Mouse (Mus musculus) neural tube, embryonic 14.5 days (tissue): ENCODE data around the gene Lamb3. TPM values are rescaled to one million over a fixed set of nuclear protein-coding genes. Genes with fewer than 3 reads are reported as not detected.

Experiments used
- ATAC-seq: fragments of 200-750 bp; cut with Nextera tagmentation; 2 replicates; pipeline ENCODE4 v1.8.0; 2017; ENCODE audit warnings: low read depth, mild to moderate bottlenecking, moderate TSS enrichment, moderate library complexity
- H3K27ac ChIP-seq: fragments of 300-500 bp; sonication (generic); 2 replicates; pipeline ENCODE4 v1.5.1; 2014; ENCODE audit warnings: low read depth, mild to moderate bottlenecking, control low read depth, low read length, moderate library complexity, mixed read lengths
- H3K27me3 ChIP-seq: fragments of 300-500 bp; sonication (generic); 2 replicates; pipeline ENCODE4 v1.6.1; 2014; ENCODE audit warnings: low read length; ENCODE audit not compliant: control insufficient read depth, insufficient read depth
- H3K36me3 ChIP-seq: fragments of 300-500 bp; sonication (generic); 2 replicates; pipeline ENCODE4 v1.6.1; 2014; ENCODE audit warnings: low read length, mixed read lengths; ENCODE audit not compliant: control insufficient read depth, insufficient read depth
- H3K4me1 ChIP-seq: fragments of 300-500 bp; sonication (generic); 2 replicates; pipeline ENCODE4 v1.6.1; 2014; ENCODE audit warnings: low read length; ENCODE audit not compliant: control insufficient read depth, insufficient read depth
- H3K4me2 ChIP-seq: fragments of 300-500 bp; sonication (generic); 2 replicates; pipeline ENCODE4 v1.6.1; 2014; ENCODE audit warnings: mild to moderate bottlenecking, low read depth, low read length, control low read depth
- H3K4me3 ChIP-seq: fragments of 300-500 bp; sonication (generic); 2 replicates; pipeline ENCODE4 v1.5.1; 2014; ENCODE audit warnings: low read depth, low read length, control low read depth, mixed read lengths
- H3K9ac ChIP-seq: fragments of 300-500 bp; sonication (generic); replicated peaks from 2 replicates; pipeline ENCODE4 v1.6.1; 2014; ENCODE audit warnings: low read depth, mild to moderate bottlenecking, control low read depth, low read length, mixed read lengths
- H3K9me3 ChIP-seq: fragments of 300-500 bp; sonication (generic); 2 replicates; pipeline ENCODE4 v1.6.1; 2016; ENCODE audit warnings: low read length; ENCODE audit not compliant: control insufficient read depth
- WGBS: fragments of 180-500 bp; shearing (Covaris S2); extraction: QIAGEN DNeasy Blood & Tissue Kit; methylation state at CpG from one replicate; pipeline ENCODE4 v1.1.7; 2014; 5-methylcytosine and 5-hydroxymethylcytosine counted together
- polyA plus RNA-seq: library from polyadenylated mRNA; unstranded; fragments of >200 nt; fragmentation: Nextera tagmentation; extraction: Ambion mirVana; gene quantifications from 2 replicates; pipeline ENCODE4 v1.2.1, GENCODE M21; 2014

Lamb3 gene
- polyA plus RNA-seq, 1 experiment from 2014 or later: 0.23 TPM

- no peaks in the 10 kb centered on the region for H3K27me3 ChIP-seq
- no peak overlapping the region for H3K4me3 ChIP-seq
- 81% methylated on average over 7 of the region's 7 CpGs for WGBS
- H3K9ac ChIP-seq: no peak overlapping the region
- no peaks in the 10 kb centered on the region for H3K36me3 ChIP-seq
- no peak for ATAC-seq
- H3K27ac ChIP-seq: 0 out of 2 replicates have a peak overlapping the region, but pooled peaks have one; percentile 5
- H3K4me2 ChIP-seq: no peak overlapping the region
- H3K4me1 ChIP-seq: no peaks in the 10 kb centered on the region
- no peaks in the 10 kb centered on the region for H3K9me3 ChIP-seq
These were observed 123.1 kb downstream of the Lamb3 start for GRCm38 (mm10) chr1:193330626-193331025.

GRCm38 (mm10) chr1:193332018-193332417 lies 124.5 kb downstream of the Lamb3 start:
- 88% methylated on average over 13 of the region's 13 CpGs for WGBS

GRCm38 (mm10) chr1:193332671-193333070 lies 125.2 kb downstream of the Lamb3 start:
- Histone ChIP-seq H3K4me3 (no peak overlapping the region), H3K4me2 (no peak overlapping the region), H3K4me1 (no peaks in the 10 kb centered on the region), H3K27ac (no peak overlapping the region), H3K27me3 (no peaks in the 10 kb centered on the region), H3K9me3 (no peaks in the 10 kb centered on the region), H3K36me3 (no peaks in the 10 kb centered on the region), H3K9ac (no peak overlapping the region)
- no peak for ATAC-seq
- 94% methylated on average over 1 of the region's 1 CpGs for WGBS

More at GRCm38 (mm10) chr1:193332018-193332417, 124.5 kb downstream of the Lamb3 start:
- Histone ChIP-seq H3K4me3 (no peak overlapping the region), H3K9ac (no peak overlapping the region), H3K27me3 (no peaks in the 10 kb centered on the region), H3K4me2 (no peak overlapping the region), H3K9me3 (no peaks in the 10 kb centered on the region), H3K27ac (no peak overlapping the region), H3K36me3 (no peaks in the 10 kb centered on the region), H3K4me1 (no peaks in the 10 kb centered on the region)
- ATAC-seq: no peak

GRCm38 (mm10) chr1:193333776-193334175 lies 126.3 kb downstream of the Lamb3 start:
- Histone ChIP-seq H3K36me3 (no peaks in the 10 kb centered on the region), H3K4me3 (no peak overlapping the region), H3K9me3 (no peaks in the 10 kb centered on the region), H3K27ac (no peak overlapping the region), H3K9ac (no peak overlapping the region), H3K4me2 (no peak overlapping the region), H3K27me3 (no peaks in the 10 kb centered on the region), H3K4me1 (no peaks in the 10 kb centered on the region)
- ATAC-seq: no peak
- WGBS: 80% methylated on average over 3 of the region's 3 CpGs

GRCm38 (mm10) chr1:193334546-193334945 lies 127.0 kb downstream of the Lamb3 start:
- H3K4me3 ChIP-seq: no peak overlapping the region
- no peak for ATAC-seq
- no peaks in the 10 kb centered on the region for H3K27me3 ChIP-seq
- no peak overlapping the region for H3K4me2 ChIP-seq
- no peaks in the 10 kb centered on the region for H3K36me3 ChIP-seq
- 75% methylated on average over 6 of the region's 6 CpGs for WGBS
- no peaks in the 10 kb centered on the region for H3K4me1 ChIP-seq
- no peaks in the 10 kb centered on the region for H3K9me3 ChIP-seq
- no peak overlapping the region for H3K9ac ChIP-seq
- no peak overlapping the region for H3K27ac ChIP-seq

GRCm38 (mm10) chr1:193336122-193337017 lies 128.9 kb downstream of the Lamb3 start:
- H3K27ac ChIP-seq: no peak overlapping the region
- no peak overlapping the region for H3K9ac ChIP-seq
- H3K36me3 ChIP-seq: no peaks in the 10 kb centered on the region
- WGBS: 80% methylated on average over 7 of the region's 7 CpGs
- no peak overlapping the region for H3K4me3 ChIP-seq
- H3K4me1 ChIP-seq: no peaks in the 10 kb centered on the region
- no peaks in the 10 kb centered on the region for H3K27me3 ChIP-seq
- no peak overlapping the region for H3K4me2 ChIP-seq
- no peak for ATAC-seq
- H3K9me3 ChIP-seq: no peaks in the 10 kb centered on the region

- Histone ChIP-seq H3K4me3 (no peak overlapping the region), H3K27me3 (no peaks in the 10 kb centered on the region), H3K9me3 (no peaks in the 10 kb centered on the region), H3K36me3 (no peaks in the 10 kb centered on the region), H3K4me2 (no peak overlapping the region), H3K4me1 (no peaks in the 10 kb centered on the region), H3K27ac (no peak overlapping the region), H3K9ac (no peak overlapping the region)
- no peak for ATAC-seq
- 86% methylated on average over 9 of the region's 9 CpGs for WGBS
These were observed 129.5 kb downstream of the Lamb3 start for GRCm38 (mm10) chr1:193337018-193337321.

GRCm38 (mm10) chr1:193337787-193338310 lies 130.3 kb downstream of the Lamb3 start:
- no peak overlapping the region for H3K4me3 ChIP-seq
- no peak for ATAC-seq
- H3K9ac ChIP-seq: 0 out of 2 replicates have a peak overlapping the region, but pooled peaks have one; percentile 21
- H3K9me3 ChIP-seq: no peaks in the 10 kb centered on the region
- H3K36me3 ChIP-seq: no peaks in the 10 kb centered on the region
- no peak overlapping the region for H3K4me2 ChIP-seq
- H3K4me1 ChIP-seq: no peaks in the 10 kb centered on the region
- 63% methylated on average over 4 of the region's 4 CpGs for WGBS
- H3K27ac ChIP-seq: no peak overlapping the region; the same call in 1 of the 2 replicates
- no peaks in the 10 kb centered on the region for H3K27me3 ChIP-seq

GRCm38 (mm10) chr1:193338363-193338995 lies 131.0 kb downstream of the Lamb3 start:
- H3K9ac ChIP-seq: 0 out of 2 replicates have a peak overlapping the region, but pooled peaks have one; percentile 21

More at GRCm38 (mm10) chr1:193338363-193338995, 131.0 kb downstream of the Lamb3 start:
- Histone ChIP-seq H3K9me3 (no peaks in the 10 kb centered on the region), H3K36me3 (no peaks in the 10 kb centered on the region), H3K4me1 (no peaks in the 10 kb centered on the region), H3K27me3 (no peaks in the 10 kb centered on the region), H3K27ac (peak overlapping the region; percentile 34), H3K4me2 (no peak overlapping the region), H3K4me3 (no peak overlapping the region)
- WGBS: 74% methylated on average over 9 of the region's 9 CpGs
- ATAC-seq: peak; percentile 48; the same call in 1 of the 2 replicates
